Mouse (Mus musculus) ES-E14 (cell line): ENCODE results near the gene Ctsz. TPM values are rescaled to one million over a fixed set of nuclear protein-coding genes. Genes with fewer than 3 reads are reported as not detected.

Experiments
- DNase-seq: peaks from one replicate; pipeline ENCODE4 v3.0.0-alpha.2; 2013; ENCODE audit warnings: low read depth, low spot score
- H3K27ac ChIP-seq: 2 replicates; pipeline ENCODE4 v1.5.1; 2012; ENCODE audit warnings: low read depth, mild to moderate bottlenecking, low read length, moderate library complexity, mixed read lengths; ENCODE audit not compliant: poor library complexity, insufficient read depth, severe bottlenecking
- H3K36me3 ChIP-seq: 2 replicates; pipeline ENCODE4 v1.6.1; 2012; ENCODE audit warnings: mild to moderate bottlenecking, low read length, moderate library complexity, mixed read lengths; ENCODE audit not compliant: control insufficient read depth, poor library complexity, insufficient read depth, severe bottlenecking
- H3K4me1 ChIP-seq, 2 experiments: fragments of 150-350 bp in 1 of 2; sonication (generic) in 1 of 2; 2 replicates each; pipeline ENCODE4 v1.6.1; 2012; ENCODE audit warnings: low read length in 2 of 2, mild to moderate bottlenecking in 1 of 2, mixed read lengths in 1 of 2; ENCODE audit not compliant: control insufficient read depth in 2 of 2, insufficient read depth in 2 of 2, poor library complexity in 1 of 2
- H3K4me3 ChIP-seq, 2 experiments: fragments of 150-350 bp in 1 of 2; sonication (generic) in 1 of 2; 2 replicates each; pipeline ENCODE4 v1.5.1; 2012; ENCODE audit warnings: low read length in 2 of 2, low read depth in 1 of 2, mild to moderate bottlenecking in 1 of 2, mixed read lengths in 1 of 2; ENCODE audit not compliant: insufficient read depth in 1 of 2, poor library complexity in 1 of 2, severe bottlenecking in 1 of 2
- H3K9ac ChIP-seq: 2 replicates; pipeline ENCODE4 v1.6.1; 2012; ENCODE audit warnings: low read depth, mild to moderate bottlenecking, low read length, mixed read lengths; ENCODE audit not compliant: poor library complexity, insufficient read depth, severe bottlenecking
- H3K9me3 ChIP-seq: fragments of 150-350 bp; sonication (generic); 2 replicates; pipeline ENCODE4 v1.6.1; 2012; ENCODE audit warnings: low read depth, mild to moderate bottlenecking, low read length; ENCODE audit not compliant: control insufficient read depth, insufficient read depth
- CHD2 ChIP-seq: IDR thresholded peaks from 2 replicates; pipeline ENCODE4 v1.6.1; 2014; ENCODE audit warnings: mild to moderate bottlenecking, low read depth, low read length, inconsistent platforms
- HCFC1 ChIP-seq: IDR thresholded peaks from 2 replicates; pipeline ENCODE4 v1.6.1; 2012; ENCODE audit warnings: low read length, inconsistent platforms, borderline replicate concordance; ENCODE audit not compliant: insufficient read depth
- MAFK ChIP-seq: IDR thresholded peaks from 2 replicates; pipeline ENCODE4 v1.6.1; 2014; ENCODE audit warnings: mild to moderate bottlenecking, low read depth, low read length, inconsistent platforms; ENCODE audit not compliant: insufficient read depth
- ZC3H11A ChIP-seq: IDR thresholded peaks from 2 replicates; pipeline ENCODE4 v1.6.1; 2012; ENCODE audit warnings: low read depth, mild to moderate bottlenecking, inconsistent platforms, low read length, borderline replicate concordance
- ZNF384 ChIP-seq: IDR thresholded peaks from 2 replicates; pipeline ENCODE4 v1.6.1; 2012; ENCODE audit warnings: low read depth, low read length, inconsistent platforms
- in situ Hi-C, 2 experiments: fragments of 600-800 bp; cut with MboI; formaldehyde crosslinking; loops; one replicate each; pipeline ENCODE4 v1.15.1; 2025; ENCODE audit warnings: low sequenced_read_pairs in 2 of 2, inconsistent platforms in 1 of 2; ENCODE audit not compliant: unreplicated experiment in 2 of 2
- total RNA-seq: library from RNA; depleted of rRNA; stranded (reverse); fragments of 300-350 nt; gene quantifications from 2 replicates; pipeline ENCODE4 v1.2.3, GENCODE M21; 2012

Gene Ctsz
- total RNA-seq, 1 experiment: 207 TPM

GRCm38 (mm10) chr2:174450353-174450752, 11.5 kb upstream of the Ctsz start, which contains the start of gene Tubb1:
Gene Tubb1 (plus strand): TSS chr2:174450695.
- TF ChIP-seq CHD2 (no peak), HCFC1 (no peak), MAFK (no peak), ZNF384 (no peak), ZC3H11A (no peak)
- H3K4me3 ChIP-seq: no peak within 1 kb of the TSS

GRCm38 (mm10) chr2:174448405-174448804, 9.6 kb upstream of the Ctsz start:
- Histone ChIP-seq H3K36me3 (no peaks in the 10 kb centered on the region), H3K9me3 (no peaks in the 10 kb centered on the region), H3K27ac (no peak overlapping the region), H3K4me1 (no peaks in the 10 kb centered on the region), H3K4me3 (no peak overlapping the region), H3K9ac (no peak overlapping the region)
- TF ChIP-seq ZC3H11A (no peak), ZNF384 (no peak), MAFK (no peak), CHD2 (no peak), HCFC1 (no peak)
- DNase-seq: no peak
- in situ Hi-C loops: no loop called here

More at GRCm38 (mm10) chr2:174450353-174450752, 11.5 kb upstream of the Ctsz start, which contains the start of gene Tubb1:
- Histone ChIP-seq H3K9me3 (no peaks in the 10 kb centered on the region), H3K36me3 (no peaks in the 10 kb centered on the region), H3K4me1 (no peaks in the 10 kb centered on the region), H3K9ac (no peak within 1 kb of the TSS), H3K27ac (no peak within 1 kb of the TSS)
- in situ Hi-C loops: no loop called here
- no peak for DNase-seq

GRCm38 (mm10) chr2:174446905-174447304, 8.1 kb upstream of the Ctsz start:
- Histone ChIP-seq H3K4me3 (no peak overlapping the region), H3K9me3 (no peaks in the 10 kb centered on the region), H3K27ac (no peak overlapping the region), H3K9ac (no peak overlapping the region), H3K4me1 (no peaks in the 10 kb centered on the region), H3K36me3 (no peaks in the 10 kb centered on the region)
- DNase-seq: no peak
- TF ChIP-seq MAFK (no peak), ZNF384 (no peak), CHD2 (no peak), ZC3H11A (no peak)
- in situ Hi-C loops: no loop called here

GRCm38 (mm10) chr2:174446492-174446891, 7.7 kb upstream of the Ctsz start:
- H3K36me3 ChIP-seq: no peaks in the 10 kb centered on the region
- no peak overlapping the region for H3K4me3 ChIP-seq
- no peak overlapping the region for H3K27ac ChIP-seq
- no peaks in the 10 kb centered on the region for H3K9me3 ChIP-seq
- no peak overlapping the region for H3K9ac ChIP-seq
- DNase-seq: no peak
- no peak for TF ChIP-seq MAFK
- no peak for TF ChIP-seq ZC3H11A
- no peak for TF ChIP-seq CHD2
- TF ChIP-seq ZNF384: no peak
- TF ChIP-seq HCFC1: no peak
- in situ Hi-C loops: no loop called here
- no peaks in the 10 kb centered on the region for H3K4me1 ChIP-seq

GRCm38 (mm10) chr2:174445018-174445417, 6.2 kb upstream of the Ctsz start:
- H3K9me3 ChIP-seq: no peaks in the 10 kb centered on the region
- DNase-seq: no peak
- no peaks in the 10 kb centered on the region for H3K4me1 ChIP-seq
- in situ Hi-C loops: no loop called here
- H3K27ac ChIP-seq: no peak overlapping the region
- TF ChIP-seq ZC3H11A (no peak), MAFK (no peak), ZNF384 (0 out of 2 replicates have a peak, but pooled peaks have one; percentile 4)
- no peak overlapping the region for H3K4me3 ChIP-seq
- H3K36me3 ChIP-seq: no peaks in the 10 kb centered on the region
- no peak overlapping the region for H3K9ac ChIP-seq
